Mouse (Mus musculus) lung, postnatal 0 days (tissue): ENCODE results near the gene Cd40. TPM values are rescaled to one million over a fixed set of nuclear protein-coding genes. Genes with fewer than 3 reads are reported as not detected.
A peak's percentile ranks its signal among the peaks of the same experiment; 100 is the strongest.

Experiments
- ATAC-seq: fragments of 200-750 bp; cut with Nextera tagmentation; 2 replicates; pipeline ENCODE4 v1.8.0; 2017; ENCODE audit warnings: moderate library complexity
- DNase-seq: peaks from one replicate; pipeline ENCODE4 v3.0.0-alpha.2; 2016; ENCODE audit warnings: low spot score
- H3K27ac ChIP-seq: fragments of 300-500 bp; sonication (generic); 2 replicates; pipeline ENCODE4 v1.5.1; 2014; ENCODE audit warnings: antibody characterized with exemption, mild to moderate bottlenecking, low read length, mixed read lengths
- H3K27me3 ChIP-seq: fragments of 300-500 bp; sonication (generic); replicated peaks from 2 replicates; pipeline ENCODE4 v1.6.1; 2014; ENCODE audit warnings: low read length, mixed read lengths; ENCODE audit not compliant: insufficient read depth
- H3K36me3 ChIP-seq: fragments of 300-500 bp; sonication (generic); 2 replicates; pipeline ENCODE4 v1.6.1; 2014; ENCODE audit warnings: low read length, mixed read lengths; ENCODE audit not compliant: insufficient read depth
- H3K4me1 ChIP-seq: fragments of 300-500 bp; sonication (generic); 2 replicates; pipeline ENCODE4 v1.6.1; 2014; ENCODE audit warnings: antibody characterized with exemption, low read depth, low read length, mixed read lengths; ENCODE audit not compliant: insufficient read depth
- H3K4me2 ChIP-seq: fragments of 300-500 bp; sonication (generic); replicated peaks from 2 replicates; pipeline ENCODE4 v1.6.1; 2014; ENCODE audit warnings: low read depth, mild to moderate bottlenecking, low read length, moderate library complexity, mixed read lengths
- H3K4me3 ChIP-seq: fragments of 300-500 bp; sonication (generic); 2 replicates; pipeline ENCODE4 v1.5.1; 2014; ENCODE audit warnings: low read depth, low read length
- H3K9ac ChIP-seq: fragments of 300-500 bp; sonication (generic); replicated peaks from 2 replicates; pipeline ENCODE4 v1.6.1; 2014; ENCODE audit warnings: low read depth, mild to moderate bottlenecking
- H3K9me3 ChIP-seq: fragments of 300-500 bp; sonication (generic); 2 replicates; pipeline ENCODE4 v1.6.1; 2016; ENCODE audit warnings: low read length, mixed read lengths
- CTCF ChIP-seq: IDR thresholded peaks from 2 replicates; pipeline ENCODE4 v1.5.1; 2016; ENCODE audit warnings: antibody characterized with exemption, mild to moderate bottlenecking
- EP300 ChIP-seq: IDR thresholded peaks from 2 replicates; pipeline ENCODE4 v1.6.1; 2016; ENCODE audit warnings: antibody characterized with exemption, mild to moderate bottlenecking, control low read depth
- WGBS: fragments of 180-500 bp; shearing (Covaris S2); extraction: QIAGEN DNeasy Blood & Tissue Kit; methylation state at CpG from one replicate; pipeline ENCODE4 v1.1.7; 2014; 5-methylcytosine and 5-hydroxymethylcytosine counted together
- polyA plus RNA-seq: library from polyadenylated mRNA; unstranded; fragments of >200 nt; fragmentation: Nextera tagmentation; extraction: Ambion mirVana; gene quantifications from 2 replicates; pipeline ENCODE4 v1.2.1, GENCODE M21; 2015

Cd40 gene
- polyA plus RNA-seq, 1 experiment from 2014 or later, result 57.9 TPM

DNA sequence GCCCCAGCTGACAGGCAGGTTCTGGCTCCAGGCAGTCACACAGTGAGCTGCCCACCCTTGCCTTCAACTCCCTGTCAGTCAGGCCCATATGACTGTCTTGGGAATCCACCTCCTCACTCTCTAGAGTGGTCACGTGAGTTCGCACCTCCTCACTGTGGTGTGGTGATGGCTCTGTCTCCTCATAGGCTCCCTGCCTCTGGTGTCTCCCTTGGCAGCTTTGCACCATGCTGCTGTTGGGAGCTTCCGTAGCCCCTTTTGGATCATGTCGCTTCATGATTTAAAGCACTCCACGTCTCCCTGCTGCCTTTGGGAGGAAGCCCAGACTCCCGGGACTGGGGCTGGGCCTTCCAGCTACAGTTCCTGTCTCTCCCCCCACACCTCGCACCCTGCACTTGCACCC, 9.1 kb downstream of the Cd40 start:
- no peaks in the 10 kb centered on the region for H3K27me3 ChIP-seq
- no peak overlapping the region for H3K27ac ChIP-seq
- no peak overlapping the region for H3K4me3 ChIP-seq
- no peak overlapping the region for H3K9ac ChIP-seq
- 43% methylated on average over 7 of the region's 7 CpGs for WGBS
- H3K36me3 ChIP-seq, result no peaks in the 10 kb centered on the region
- no peak overlapping the region for H3K4me2 ChIP-seq
- H3K9me3 ChIP-seq, result no peaks in the 10 kb centered on the region
- no peaks in the 10 kb centered on the region for H3K4me1 ChIP-seq
- DNase-seq (peak; percentile 46), ATAC-seq (0 out of 2 replicates have a peak, but pooled peaks have one; percentile 23)
- TF ChIP-seq EP300 (no peak), CTCF (no peak)

DNA sequence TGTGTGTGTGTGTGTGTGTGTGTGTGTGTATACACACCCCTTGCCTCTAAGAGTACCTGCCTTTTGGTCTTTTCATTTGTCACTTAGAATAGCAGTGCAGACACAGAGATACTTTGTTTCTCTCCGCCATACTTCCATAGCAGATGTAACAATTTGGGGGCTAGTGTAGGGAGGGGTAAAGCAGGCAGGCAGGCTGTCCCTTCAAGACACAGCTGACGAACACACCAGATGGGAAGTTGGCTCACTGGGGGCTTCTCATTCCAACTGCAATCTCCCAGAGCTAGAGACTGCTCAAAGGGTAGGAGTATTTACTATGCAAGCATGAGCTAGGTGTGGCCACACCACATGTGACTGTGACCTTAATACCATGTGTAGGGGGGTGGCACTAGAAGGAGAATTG, 13.4 kb downstream of the Cd40 start:
- no peak overlapping the region for H3K27ac ChIP-seq
- no peaks in the 10 kb centered on the region for H3K4me1 ChIP-seq
- H3K9me3 ChIP-seq, result no peaks in the 10 kb centered on the region
- TF ChIP-seq EP300 (no peak), CTCF (no peak)
- no peak overlapping the region for H3K4me2 ChIP-seq
- DNase-seq (no peak), ATAC-seq (no peak)
- no peaks in the 10 kb centered on the region for H3K27me3 ChIP-seq
- 59% methylated on average over 2 of the region's 2 CpGs for WGBS
- no peaks in the 10 kb centered on the region for H3K36me3 ChIP-seq
- H3K9ac ChIP-seq, result no peak overlapping the region
- H3K4me3 ChIP-seq, result no peak overlapping the region

DNA sequence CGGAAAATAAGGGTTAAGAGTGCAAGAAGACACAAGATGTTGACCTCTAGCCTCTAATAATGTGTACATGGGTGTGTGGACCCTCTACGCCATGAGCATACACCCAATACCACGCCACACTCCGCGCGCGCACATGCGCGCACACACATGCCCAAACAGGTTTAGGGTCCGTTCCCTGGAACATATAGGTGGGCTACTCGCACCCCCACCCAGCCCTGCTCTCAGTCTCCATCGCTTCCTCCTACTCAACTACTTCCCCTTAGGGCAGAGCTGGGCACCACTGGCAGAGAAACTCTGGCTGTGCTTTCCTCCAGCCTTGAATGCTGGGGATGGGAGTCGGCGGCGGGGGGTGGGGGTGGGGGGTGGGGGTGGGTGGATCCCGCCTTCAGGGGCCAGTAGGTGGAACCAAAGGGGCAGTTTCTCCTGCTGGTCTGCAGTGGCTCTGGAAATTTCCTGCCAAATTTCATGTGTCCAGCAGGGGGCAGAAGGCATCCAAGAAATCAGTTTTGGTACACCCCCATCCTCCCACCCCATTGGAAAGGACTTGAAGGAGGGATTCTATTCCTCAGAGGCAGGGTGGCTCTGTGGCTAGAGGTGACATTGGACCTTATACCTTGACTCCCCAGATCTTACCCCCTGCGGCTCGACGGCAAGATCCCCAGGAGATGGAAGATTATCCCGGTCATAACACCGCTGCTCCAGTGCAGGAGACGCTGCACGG, 14.8 kb downstream of the Cd40 start:
- no peak for TF ChIP-seq EP300
- TF ChIP-seq CTCF, result peak; percentile 80
- 30% methylated on average over 20 of the region's 23 CpGs for WGBS
- H3K27ac ChIP-seq, result no peak overlapping the region
- no peak overlapping the region for H3K9ac ChIP-seq
- H3K36me3 ChIP-seq, result no peaks in the 10 kb centered on the region
- peak; percentile 36; the same call in 1 of the 2 replicates for ATAC-seq
- H3K4me1 ChIP-seq, result no peaks in the 10 kb centered on the region
- no peak overlapping the region for H3K4me3 ChIP-seq
- no peaks in the 10 kb centered on the region for H3K27me3 ChIP-seq
- DNase-seq, result peak; percentile 74
- H3K4me2 ChIP-seq, result no peak overlapping the region
- H3K9me3 ChIP-seq, result no peaks in the 10 kb centered on the region

DNA sequence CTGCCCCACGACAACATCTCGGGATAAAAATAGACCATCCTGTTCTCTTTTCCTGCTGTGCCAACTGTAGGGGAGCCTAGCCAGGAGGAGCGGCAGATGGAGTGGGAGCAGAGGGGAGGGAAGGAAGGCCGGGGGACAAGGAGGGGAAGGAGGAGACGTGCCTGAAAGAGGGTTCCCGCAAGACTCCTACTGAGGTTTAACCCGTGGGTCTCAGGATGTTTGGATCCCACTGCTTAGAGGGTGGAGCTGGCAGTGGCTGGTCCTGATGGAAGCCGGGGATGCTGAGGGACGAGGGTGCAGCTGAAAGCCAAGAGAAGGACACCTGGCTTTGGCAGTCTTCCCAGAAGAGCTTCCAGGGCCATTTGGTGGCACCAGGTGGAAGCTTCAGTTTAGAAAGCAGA, 18.0 kb downstream of the Cd40 start:
- H3K4me1 ChIP-seq, result no peaks in the 10 kb centered on the region
- ATAC-seq, result no peak
- peaks cover 13% of the 10 kb centered on the region; the same call in 1 of the 2 replicates for H3K27me3 ChIP-seq

DNA sequence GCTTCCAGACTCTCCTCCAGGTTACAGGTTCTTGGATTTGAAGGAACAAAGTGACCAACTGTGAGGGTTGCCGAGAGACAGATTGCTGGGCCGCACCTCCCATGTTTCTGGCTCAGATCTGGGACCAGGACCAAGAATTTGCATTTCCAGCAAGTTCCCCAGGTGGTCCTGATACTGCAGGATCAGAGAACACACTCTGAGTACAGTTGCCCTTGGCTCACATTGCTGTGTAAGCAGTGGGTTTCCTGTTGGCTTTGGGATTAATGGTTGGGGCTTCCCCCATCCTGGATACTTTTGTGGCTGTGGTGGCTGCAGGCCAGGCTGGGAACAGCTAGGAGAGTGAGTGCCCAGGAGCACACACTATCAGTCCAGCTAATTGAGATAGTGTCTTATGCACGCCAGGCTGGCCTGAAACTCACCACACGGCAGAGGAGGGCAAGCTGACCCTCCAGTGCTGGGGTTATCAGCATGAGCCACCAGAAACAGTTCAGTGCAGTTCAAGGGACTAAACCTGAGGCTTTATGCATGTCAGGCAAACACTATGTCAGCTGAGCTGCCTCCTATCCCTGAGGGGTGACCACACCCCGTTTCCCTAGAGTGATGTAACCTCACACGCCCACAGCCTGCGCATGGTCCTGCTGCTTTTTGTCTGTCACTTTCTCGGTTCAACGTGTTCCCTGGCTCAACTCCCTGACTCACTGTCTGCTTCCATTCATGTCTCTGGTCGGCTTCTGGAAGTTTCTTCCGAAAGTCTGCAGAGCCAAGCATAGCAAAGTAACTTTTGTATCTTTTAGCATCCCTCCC, 18.9 kb downstream of the Cd40 start:
- ATAC-seq (no peak; the same call in 1 of the 2 replicates), DNase-seq (peak; percentile 7)
- Histone ChIP-seq H3K36me3 (no peaks in the 10 kb centered on the region), H3K9ac (no peak overlapping the region), H3K9me3 (no peaks in the 10 kb centered on the region), H3K4me1 (no peaks in the 10 kb centered on the region), H3K4me3 (no peak overlapping the region), H3K4me2 (no peak overlapping the region), H3K27ac (no peak overlapping the region), H3K27me3 (peaks cover 14% of the 10 kb centered on the region; the same call in 1 of the 2 replicates)
- whole genome bisulfite sequencing, result 30% methylated on average over 11 of the region's 11 CpGs
- TF ChIP-seq CTCF (no peak), EP300 (no peak)

More for the DNA sequence above, 18.0 kb downstream of the Cd40 start:
- TF ChIP-seq CTCF (no peak), EP300 (no peak)
- no peak for DNase-seq
- H3K27ac ChIP-seq, result no peak overlapping the region
- no peak overlapping the region for H3K4me2 ChIP-seq
- no peak overlapping the region for H3K4me3 ChIP-seq
- H3K36me3 ChIP-seq, result no peaks in the 10 kb centered on the region
- 7% methylated on average over 9 of the region's 9 CpGs for WGBS
- no peak overlapping the region for H3K9ac ChIP-seq
- no peaks in the 10 kb centered on the region for H3K9me3 ChIP-seq

DNA sequence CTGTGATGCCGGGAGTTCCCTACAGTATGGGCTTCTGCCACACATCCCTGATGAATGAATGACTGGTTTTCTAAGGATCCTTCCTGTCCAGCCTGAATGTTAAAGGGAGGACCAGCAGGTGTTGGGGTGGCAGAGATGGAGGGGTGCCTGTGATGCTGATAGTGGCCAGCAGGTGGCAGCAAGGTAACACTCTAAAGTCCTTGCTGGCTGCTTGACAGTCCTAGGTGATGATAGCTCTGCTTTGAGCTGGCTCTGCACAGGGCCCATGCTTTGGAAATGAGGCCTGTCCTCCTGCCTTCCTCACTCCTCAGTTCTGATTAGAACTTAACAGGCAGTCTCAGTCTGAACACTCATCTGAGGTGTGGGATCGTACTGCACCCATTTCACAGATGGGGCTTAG, 19.5 kb downstream of the Cd40 start:
- TF ChIP-seq CTCF, result peak; percentile 98
- no peak for TF ChIP-seq EP300
- Histone ChIP-seq H3K4me1 (no peaks in the 10 kb centered on the region), H3K4me2 (no peak overlapping the region), H3K27ac (no peak overlapping the region), H3K36me3 (no peaks in the 10 kb centered on the region), H3K9ac (no peak overlapping the region), H3K27me3 (peaks cover 14% of the 10 kb centered on the region; the same call in 1 of the 2 replicates), H3K4me3 (no peak overlapping the region), H3K9me3 (no peaks in the 10 kb centered on the region)
- ATAC-seq (peak; percentile 59), DNase-seq (peak; percentile 70)
- WGBS, result 41% methylated on average over 2 of the region's 2 CpGs
